Comparison of ENCODE assay signal across 8 mouse cellular contexts in the genomic region with DNA sequence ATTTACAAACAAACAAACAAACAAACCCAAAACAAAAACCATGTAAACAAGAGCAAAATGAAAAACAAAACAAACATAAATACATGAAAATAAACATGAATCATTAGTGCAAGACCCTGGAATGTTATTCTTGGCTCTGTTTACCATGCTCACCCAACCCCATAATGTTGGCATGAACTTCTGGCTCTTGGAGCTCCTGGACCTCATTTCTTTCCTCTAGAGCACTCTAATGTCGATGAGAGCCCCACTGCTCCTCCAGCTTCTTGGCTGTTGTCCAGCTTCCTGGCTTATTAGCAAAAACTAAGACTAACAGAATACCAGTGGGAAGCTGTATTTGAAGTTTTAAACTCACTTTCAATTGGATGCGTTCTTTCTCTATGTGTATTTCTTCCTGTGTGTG.
DNase-seq lines count a peak whose midpoint lies in the region; ATAC-seq and TF ChIP-seq lines count a peak whose summit lies in the region.

No protein-coding gene starts in this region.

- no peaks in the 10 kb centered on the region for H3K9me3 ChIP-seq in hindbrain, embryonic 16.5 days (ENCODE audit: control insufficient read depth, low read length)
- H3K9me3 ChIP-seq in hindbrain, embryonic 11.5 days (ENCODE audit: control insufficient read depth, low read length): no peaks in the 10 kb centered on the region
- no peaks in the 10 kb centered on the region for H3K9me3 ChIP-seq in lung, postnatal 0 days (ENCODE audit: low read length)

- H3K36me3 ChIP-seq in hindbrain, embryonic 16.5 days (ENCODE audit: control insufficient read depth, insufficient read depth, low read length): no peaks in the 10 kb centered on the region
- no peaks in the 10 kb centered on the region for H3K36me3 ChIP-seq in hindbrain, embryonic 11.5 days (ENCODE audit: control insufficient read depth, insufficient read depth, low read length)
- H3K36me3 ChIP-seq in lung, postnatal 0 days (ENCODE audit: insufficient read depth, low read length): no peaks in the 10 kb centered on the region

- no peaks in the 10 kb centered on the region for H3K27me3 ChIP-seq in hindbrain, embryonic 16.5 days (replicated peaks; ENCODE audit: control insufficient read depth, insufficient read depth, low read length)
- no peaks in the 10 kb centered on the region for H3K27me3 ChIP-seq in hindbrain, embryonic 11.5 days (ENCODE audit: control insufficient read depth, insufficient read depth, low read length)
- H3K27me3 ChIP-seq in lung, postnatal 0 days (replicated peaks; ENCODE audit: insufficient read depth, low read length): no peaks in the 10 kb centered on the region

- H3K27ac ChIP-seq in hindbrain, embryonic 16.5 days (ENCODE audit: low read depth, low read length): no peak overlapping the region
- no peak overlapping the region for H3K27ac ChIP-seq in hindbrain, embryonic 11.5 days (ENCODE audit: low read depth, low read length)
- no peak overlapping the region for H3K27ac ChIP-seq in lung, postnatal 0 days (ENCODE audit: low read length)

- no peaks in the 10 kb centered on the region for H3K4me1 ChIP-seq in hindbrain, embryonic 16.5 days (ENCODE audit: control insufficient read depth, insufficient read depth, low read depth, low read length)
- H3K4me1 ChIP-seq in hindbrain, embryonic 11.5 days (replicated peaks; ENCODE audit: control insufficient read depth, insufficient read depth, low read length): no peaks in the 10 kb centered on the region
- H3K4me1 ChIP-seq in lung, postnatal 0 days (ENCODE audit: insufficient read depth, low read depth, low read length): no peaks in the 10 kb centered on the region

- H3K4me2 ChIP-seq in hindbrain, embryonic 16.5 days (ENCODE audit: low read length): no peak overlapping the region
- H3K4me2 ChIP-seq in hindbrain, embryonic 11.5 days (replicated peaks; ENCODE audit: low read depth, low read length): no peak overlapping the region
- H3K4me2 ChIP-seq in lung, postnatal 0 days (replicated peaks; ENCODE audit: low read depth, low read length): no peak overlapping the region

- no peak for TF ChIP-seq EP300 in lung, postnatal 0 days (IDR thresholded peaks at IDR 0.05)

- no peak for DNase-seq in hindbrain, embryonic 11.5 days (ENCODE audit: low spot score)
- peak; percentile 13 for DNase-seq in adrenal gland, postnatal 25 days
- peak; percentile 41 to 55 for DNase-seq in heart, postnatal 10 days
- peak; percentile 64 for DNase-seq in lung, postnatal 0 days (ENCODE audit: low spot score)
- no peak for DNase-seq in thymus, postnatal 0 days (ENCODE audit: low spot score)
- DNase-seq in liver: no peak

- peak; percentile 85 for ATAC-seq in hindbrain, embryonic 16.5 days
- ATAC-seq in hindbrain, embryonic 11.5 days (ENCODE audit: low FRiP score): no peak
- peak; percentile 40; the same call in 1 of the 2 replicates for ATAC-seq in lung, postnatal 0 days
- no peak for ATAC-seq in megakaryocyte progenitor cell, adult 5-6 weeks (replicated peaks; ENCODE audit: poor library complexity)

- TF ChIP-seq CTCF in lung, postnatal 0 days (IDR thresholded peaks at IDR 0.05): no peak

- WGBS in hindbrain, embryonic 16.5 days: 44% methylated on average over 2 of the region's 2 CpGs
- 77% methylated on average over 2 of the region's 2 CpGs for WGBS in hindbrain, embryonic 11.5 days
- WGBS in lung, postnatal 0 days: 5% methylated on average over 2 of the region's 2 CpGs

- H3K9ac ChIP-seq in hindbrain, embryonic 16.5 days (ENCODE audit: low read depth, low read length): no peak overlapping the region
- no peak overlapping the region for H3K9ac ChIP-seq in hindbrain, embryonic 11.5 days (ENCODE audit: low read depth, low read length)
- no peak overlapping the region for H3K9ac ChIP-seq in lung, postnatal 0 days (replicated peaks; ENCODE audit: low read depth)

- H3K4me3 ChIP-seq in hindbrain, embryonic 16.5 days (ENCODE audit: low read length): no peak overlapping the region
- no peak overlapping the region for H3K4me3 ChIP-seq in hindbrain, embryonic 11.5 days (ENCODE audit: low read depth, low read length)
- no peak overlapping the region for H3K4me3 ChIP-seq in lung, postnatal 0 days (ENCODE audit: low read depth, low read length)

- intact Hi-C loops in heart, postnatal 10 days (cut with DNase I): no loop called here

Comparison
In these comparisons a context has a peak if more than half of its experiments do, and no peak if none do; other contexts are left out.
1. ATAC-seq: peak in hindbrain, embryonic 16.5 days (single experiment) and lung, postnatal 0 days (single experiment); none in hindbrain, embryonic 11.5 days (single experiment) and megakaryocyte progenitor cell, adult 5-6 weeks (single experiment).
2. DNase-seq: peak in adrenal gland, postnatal 25 days (single experiment), heart, postnatal 10 days (2 of 2) and lung, postnatal 0 days (single experiment); none in hindbrain, embryonic 11.5 days (single experiment), thymus, postnatal 0 days (single experiment) and liver (single experiment).